Mouse (Mus musculus) E14TG2a.4 (cell line): ENCODE results near the gene Lrrfip1.
A peak's percentile ranks its signal among the peaks of the same experiment; 100 is the strongest.

Source experiments
- H3K27me3 ChIP-seq: 2 replicates; pipeline ENCODE4 v1.6.1; 2014; ENCODE audit warnings: low read length, control low read depth; ENCODE audit not compliant: insufficient read depth
- H3K36me3 ChIP-seq: 2 replicates; pipeline ENCODE4 v1.6.1; 2014; ENCODE audit warnings: low read length, control low read depth; ENCODE audit not compliant: insufficient read depth
- H3K4me1 ChIP-seq: replicated peaks from 2 replicates; pipeline ENCODE4 v1.6.1; 2014; ENCODE audit warnings: low read depth, low read length, control low read depth
- H3K4me3 ChIP-seq: replicated peaks from 2 replicates; pipeline ENCODE4 v1.5.1; 2014; ENCODE audit warnings: mild to moderate bottlenecking, low read length
- H3K9me3 ChIP-seq: 2 replicates; pipeline ENCODE4 v1.6.1; 2014; ENCODE audit warnings: low read length, control low read depth
- CTCF ChIP-seq: conservative IDR thresholded peaks from 2 replicates; pipeline ENCODE4 v1.5.1; 2014; ENCODE audit warnings: low read length
- NANOG ChIP-seq: IDR thresholded peaks from 2 replicates; pipeline ENCODE4 v1.6.1; 2014; ENCODE audit warnings: borderline replicate concordance, low read length, mixed read lengths
- POU5F1 ChIP-seq: IDR thresholded peaks from 2 replicates; pipeline ENCODE4 v1.6.1; 2014; ENCODE audit warnings: low read length, borderline replicate concordance

The Lrrfip1 gene

DNA sequence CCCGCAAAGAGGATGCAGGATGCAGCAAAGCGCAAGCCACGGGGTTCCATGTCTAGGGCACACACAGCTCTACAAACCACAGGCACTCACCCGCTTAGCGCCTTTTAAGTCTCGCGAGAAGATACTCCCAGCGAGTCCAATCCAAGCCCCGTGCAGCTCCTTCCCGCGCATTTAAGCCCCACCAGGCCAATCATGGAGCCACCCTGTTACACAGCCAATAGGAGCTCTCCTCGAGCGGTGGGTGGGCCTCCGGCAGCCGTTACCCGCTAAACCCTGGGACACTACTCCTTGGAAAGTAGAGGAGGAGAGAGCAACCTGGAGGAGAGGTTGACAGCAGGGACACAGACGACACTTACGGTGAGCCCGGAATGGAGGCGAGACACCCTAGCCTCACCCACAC, 146.3 kb downstream of the Lrrfip1 start, which contains the start of gene Rbm44:
Gene Rbm44, plus strand, starts transcription at position 277 of the 400 bp plus-strand sequence.
- peaks cover 11% of the 10 kb centered on the region; the same call in 1 of the 2 replicates for H3K9me3 ChIP-seq
- H3K36me3 ChIP-seq, result no peaks in the 10 kb centered on the region
- H3K27me3 ChIP-seq, result peaks cover 18% of the 10 kb centered on the region
- peak within 1 kb of the TSS; percentile 45 for H3K4me3 ChIP-seq
- TF ChIP-seq CTCF (no peak), POU5F1 (no peak), NANOG (no peak)
- H3K4me1 ChIP-seq, result 0 out of 2 replicates have a peak, but pooled peaks cover 2% of the 10 kb centered on the region

GRCm38 (mm10) chr1:91151509-91151908, 153.0 kb downstream of the Lrrfip1 start:
- Histone ChIP-seq H3K27me3 (peaks cover 8% of the 10 kb centered on the region; the same call in 1 of the 2 replicates), H3K36me3 (no peaks in the 10 kb centered on the region), H3K4me1 (no peaks in the 10 kb centered on the region), H3K4me3 (no peak overlapping the region), H3K9me3 (no peaks in the 10 kb centered on the region)
- TF ChIP-seq CTCF, result no peak
- TF ChIP-seq NANOG, result no peak
- TF ChIP-seq POU5F1, result no peak

DNA sequence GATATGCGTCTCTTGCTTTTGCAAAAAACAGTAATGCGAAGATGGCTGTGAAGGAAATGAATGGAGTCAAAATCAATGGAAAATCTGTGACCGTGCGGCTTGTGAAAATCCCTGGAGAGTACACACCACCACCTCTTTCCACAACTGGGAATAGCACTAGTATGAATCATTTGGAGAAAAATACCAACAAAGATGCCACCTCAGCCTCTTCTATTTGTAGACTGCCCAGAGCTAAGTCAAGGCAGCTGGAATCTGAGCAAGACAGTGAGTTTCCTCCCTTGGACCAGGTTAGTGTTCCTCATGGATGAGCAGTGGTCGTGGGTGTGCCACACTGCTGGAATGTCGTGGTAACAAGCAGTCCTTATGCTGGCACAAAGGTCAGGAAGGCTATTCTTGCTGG, 168.3 kb downstream of the Lrrfip1 start:
- TF ChIP-seq NANOG (no peak), POU5F1 (no peak), CTCF (no peak)
- no peaks in the 10 kb centered on the region for H3K4me1 ChIP-seq

DNA sequence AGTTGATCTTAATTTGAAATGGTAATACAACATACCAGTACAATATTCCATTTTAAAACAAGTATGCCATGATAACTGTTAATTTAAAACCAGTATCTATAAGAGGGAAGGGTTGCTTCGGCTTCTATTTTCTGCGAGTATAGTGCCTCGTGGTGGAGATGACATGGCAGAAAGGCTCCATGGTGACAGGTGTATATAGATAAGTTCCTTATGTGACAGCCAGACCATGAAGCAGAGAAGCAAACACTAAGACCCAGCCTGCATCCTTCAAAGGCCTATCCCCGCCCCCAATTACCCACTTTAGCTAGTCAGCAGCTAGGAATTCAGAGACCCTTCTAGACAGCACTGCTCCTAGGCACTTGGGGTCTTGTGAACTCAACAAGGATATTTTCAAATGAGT, 170.6 kb downstream of the Lrrfip1 start:
- no peaks in the 10 kb centered on the region for H3K9me3 ChIP-seq
- H3K4me3 ChIP-seq, result no peak overlapping the region
- 0 out of 2 replicates have a peak, but pooled peaks cover 10% of the 10 kb centered on the region for H3K36me3 ChIP-seq
- TF ChIP-seq CTCF (no peak), POU5F1 (no peak), NANOG (no peak)
- no peaks in the 10 kb centered on the region for H3K4me1 ChIP-seq
- no peaks in the 10 kb centered on the region for H3K27me3 ChIP-seq

More for the DNA sequence above, 168.3 kb downstream of the Lrrfip1 start:
- Histone ChIP-seq H3K36me3 (0 out of 2 replicates have a peak, but pooled peaks cover 10% of the 10 kb centered on the region), H3K27me3 (no peaks in the 10 kb centered on the region), H3K9me3 (no peaks in the 10 kb centered on the region), H3K4me3 (no peak overlapping the region)

GRCm38 (mm10) chr1:91174796-91175195, 176.3 kb downstream of the Lrrfip1 start:
- H3K36me3 ChIP-seq, result no peaks in the 10 kb centered on the region
- no peak for TF ChIP-seq NANOG
- no peaks in the 10 kb centered on the region for H3K9me3 ChIP-seq
- H3K4me3 ChIP-seq, result no peak overlapping the region
- H3K4me1 ChIP-seq, result peaks cover 5% of the 10 kb centered on the region
- H3K27me3 ChIP-seq, result peaks cover 18% of the 10 kb centered on the region

GRCm38 (mm10) chr1:91176026-91176425, 177.5 kb downstream of the Lrrfip1 start:
- H3K4me1 ChIP-seq, result peaks cover 10% of the 10 kb centered on the region
- H3K9me3 ChIP-seq, result no peaks in the 10 kb centered on the region
- H3K36me3 ChIP-seq, result no peaks in the 10 kb centered on the region
- TF ChIP-seq POU5F1 (no peak), NANOG (no peak), CTCF (no peak)
- H3K27me3 ChIP-seq, result peaks cover 29% of the 10 kb centered on the region
- no peak overlapping the region for H3K4me3 ChIP-seq

- H3K36me3 ChIP-seq, result no peaks in the 10 kb centered on the region
- H3K4me3 ChIP-seq, result no peak overlapping the region
- no peak for TF ChIP-seq CTCF
- no peak for TF ChIP-seq NANOG
- no peak for TF ChIP-seq POU5F1
- H3K9me3 ChIP-seq, result no peaks in the 10 kb centered on the region
- peaks cover 34% of the 10 kb centered on the region for H3K27me3 ChIP-seq
- peaks cover 10% of the 10 kb centered on the region for H3K4me1 ChIP-seq
Measured at GRCm38 (mm10) chr1:91176871-91177270, 178.3 kb downstream of the Lrrfip1 start.
